Comparison of ENCODE assay signal across 20 mouse cellular contexts in the genomic region with DNA sequence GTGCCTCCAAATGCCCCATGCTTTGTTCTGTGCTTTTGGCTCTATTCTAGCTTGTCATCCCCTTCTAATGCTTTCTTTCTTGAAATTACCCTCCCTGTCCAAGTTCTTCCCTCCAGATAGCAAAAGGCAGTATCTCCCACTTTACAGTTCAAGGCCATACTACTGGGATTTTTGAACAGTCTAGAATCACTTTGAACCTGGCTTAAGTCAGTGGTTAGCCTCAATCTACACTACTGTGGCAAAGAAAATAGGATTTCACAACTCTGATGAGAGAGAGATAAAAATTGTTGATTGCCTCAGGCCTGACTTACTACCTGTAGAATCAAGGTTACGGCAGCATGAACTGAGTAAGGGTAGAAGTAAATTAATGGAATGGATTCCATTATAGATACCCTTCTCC.
DNase-seq lines count a peak whose midpoint lies in the region; ATAC-seq and TF ChIP-seq lines count a peak whose summit lies in the region.
"Had no signal": no experiment of that assay in that cellular context is flagged by ENCODE, and none has a peak within 500 bp of the region (broad histone marks: within the 10 kb centered on the region; RNA-seq: fewer than 3 reads in every experiment).

No protein-coding gene starts in this region.

- H3K9ac ChIP-seq in midbrain, embryonic 11.5 days (ENCODE audit: low read length) = no peak overlapping the region
- H3K9ac ChIP-seq: embryonic facial prominence, embryonic 12.5 days; forebrain, embryonic 12.5 days had no signal

- TF ChIP-seq POLR2A in myocyte (IDR thresholded peaks at IDR 0.05; ENCODE audit: insufficient read length, low read depth) = no peak

- WGBS in midbrain, embryonic 11.5 days = 94% methylated on average over 1 of the region's 1 CpGs

- H3K36me3 ChIP-seq in myocyte (ENCODE audit: control insufficient read depth, insufficient read depth) = no peaks in the 10 kb centered on the region
- H3K36me3 ChIP-seq in midbrain, embryonic 11.5 days (ENCODE audit: control insufficient read depth, insufficient read depth, low read length) = no peaks in the 10 kb centered on the region
- H3K36me3 ChIP-seq: embryonic facial prominence, embryonic 10.5 days; embryonic facial prominence, embryonic 12.5 days; forebrain, embryonic 10.5 days; forebrain, embryonic 12.5 days had no signal

- no peak overlapping the region for H3K4me3 ChIP-seq in myocyte
- no peak overlapping the region for H3K4me3 ChIP-seq in midbrain, embryonic 11.5 days (ENCODE audit: low read depth, low read length)
- H3K4me3 ChIP-seq: embryonic facial prominence, embryonic 10.5 days; embryonic facial prominence, embryonic 12.5 days; forebrain, embryonic 10.5 days; forebrain, embryonic 12.5 days had no signal

- H3K4me2 ChIP-seq in myocyte (ENCODE audit: low read depth) = peak overlapping the region; percentile 3
- no peak overlapping the region for H3K4me2 ChIP-seq in midbrain, embryonic 11.5 days
- H3K4me2 ChIP-seq: embryonic facial prominence, embryonic 12.5 days; forebrain, embryonic 12.5 days had no signal

- DNase-seq in adrenal gland, adult 2 months = peak; percentile 8
- DNase-seq in adrenal gland, postnatal 25 days = no peak
- DNase-seq in 416B (ENCODE audit: low read depth) = peak; percentile 55
- peak; percentile 44 for DNase-seq in gonadal fat pad, adult 2 months (ENCODE audit: low read depth)
- no peak for DNase-seq in MN1 (ENCODE audit: low spot score)
- DNase-seq in midbrain, embryonic 11.5 days (ENCODE audit: low spot score, missing footprints) = no peak
- DNase-seq: cerebellum, adult 11-12 months; cerebellum, adult 2 months; cerebellum, adult 9-10 months; cerebellum, postnatal 10 days; cerebellum, postnatal 25 days had no signal

- no peaks in the 10 kb centered on the region for H3K79me2 ChIP-seq in myocyte (ENCODE audit: control insufficient read depth, insufficient read depth)

- H3K27ac ChIP-seq in midbrain, embryonic 11.5 days (ENCODE audit: low read depth, low read length) = no peak overlapping the region
- H3K27ac ChIP-seq: embryonic facial prominence, embryonic 10.5 days; embryonic facial prominence, embryonic 12.5 days; forebrain, embryonic 10.5 days; forebrain, embryonic 12.5 days had no signal

- H3ac ChIP-seq in myocyte (ENCODE audit: control insufficient read depth, insufficient read length) = no peak overlapping the region

- no peaks in the 10 kb centered on the region for H3K27me3 ChIP-seq in myocyte (ENCODE audit: control insufficient read depth, insufficient read depth, insufficient read length)
- H3K27me3 ChIP-seq in midbrain, embryonic 11.5 days (ENCODE audit: control insufficient read depth, insufficient read depth, low read length) = no peaks in the 10 kb centered on the region
- H3K27me3 ChIP-seq: embryonic facial prominence, embryonic 12.5 days; forebrain, embryonic 12.5 days; Patski had no signal

- ATAC-seq in midbrain, embryonic 11.5 days (ENCODE audit: low FRiP score) = no peak
- ATAC-seq: activated CD4-positive, CD25-positive, alpha-beta regulatory T cell, adult 4 months; forebrain, embryonic 14.5 days; forebrain, embryonic 16.5 days; Patski had no signal

- no peaks in the 10 kb centered on the region for H3K9me3 ChIP-seq in midbrain, embryonic 11.5 days (ENCODE audit: control insufficient read depth, low read length)
- H3K9me3 ChIP-seq: embryonic facial prominence, embryonic 10.5 days; embryonic facial prominence, embryonic 12.5 days; forebrain, embryonic 10.5 days; forebrain, embryonic 12.5 days had no signal

- no peaks in the 10 kb centered on the region for H3K4me1 ChIP-seq in midbrain, embryonic 11.5 days (ENCODE audit: control insufficient read depth, insufficient read depth, low read length)
- H3K4me1 ChIP-seq: embryonic facial prominence, embryonic 10.5 days; embryonic facial prominence, embryonic 12.5 days; forebrain, embryonic 10.5 days; forebrain, embryonic 12.5 days had no signal

TF ChIP-seq in myocyte, 11 proteins besides CTCF, POLR2A, EP300 and RAD21:
- no peak for TF ChIP-seq CEBPB (IDR thresholded peaks at IDR 0.05; ENCODE audit: insufficient read depth, poor library complexity, severe bottlenecking)

Comparison
In these comparisons a context has a peak if more than half of its experiments do, and no peak if none do; other contexts are left out.
1. DNase-seq: peak in adrenal gland, adult 2 months (single experiment), 416B (single experiment) and gonadal fat pad, adult 2 months (single experiment); none in adrenal gland, postnatal 25 days (single experiment), MN1 (single experiment) and midbrain, embryonic 11.5 days (single experiment).